Mouse (Mus musculus) urinary bladder, postnatal 4 days (tissue): ENCODE results near the gene Slc17a4.

Source experiments
- DNase-seq, 2 experiments: peaks; one replicate each; pipeline ENCODE4 v3.0.0; 2021 to 2022; ENCODE audit warnings: low spot score in 2 of 2

Slc17a4 gene

DNA sequence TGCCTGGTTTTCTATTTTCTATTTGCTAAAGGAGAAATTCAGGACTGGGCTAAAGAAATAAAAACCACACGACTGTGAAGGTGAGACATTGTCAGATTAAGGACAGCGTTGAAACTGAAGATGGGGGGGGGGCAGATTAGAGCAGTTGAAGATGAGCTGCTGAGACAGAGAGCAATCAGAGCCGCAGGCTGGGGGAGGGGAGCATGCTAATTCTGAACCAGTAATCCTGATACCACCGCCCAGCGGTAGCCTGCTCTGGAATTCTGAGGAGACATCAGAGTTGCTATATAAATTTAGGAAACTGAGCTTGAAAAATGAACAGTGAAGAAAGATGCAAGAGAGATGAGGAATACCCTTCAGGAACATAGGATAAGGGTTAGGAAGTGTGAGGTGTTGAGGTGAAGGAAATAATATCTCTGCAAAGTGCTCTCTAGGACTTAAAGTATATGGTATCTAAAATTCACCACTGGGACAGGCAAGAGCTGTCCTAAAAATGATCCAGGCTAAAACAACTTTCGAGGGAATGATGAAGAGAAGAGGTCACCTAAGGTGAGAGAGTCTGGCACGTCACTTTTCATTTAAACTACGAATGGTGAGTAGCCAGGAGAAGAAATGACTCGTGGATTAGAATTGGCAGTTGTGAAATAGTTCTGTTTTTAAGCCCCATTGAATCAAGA lies 22.1 kb downstream of the Slc17a4 start:
- DNase-seq: no peak

DNA sequence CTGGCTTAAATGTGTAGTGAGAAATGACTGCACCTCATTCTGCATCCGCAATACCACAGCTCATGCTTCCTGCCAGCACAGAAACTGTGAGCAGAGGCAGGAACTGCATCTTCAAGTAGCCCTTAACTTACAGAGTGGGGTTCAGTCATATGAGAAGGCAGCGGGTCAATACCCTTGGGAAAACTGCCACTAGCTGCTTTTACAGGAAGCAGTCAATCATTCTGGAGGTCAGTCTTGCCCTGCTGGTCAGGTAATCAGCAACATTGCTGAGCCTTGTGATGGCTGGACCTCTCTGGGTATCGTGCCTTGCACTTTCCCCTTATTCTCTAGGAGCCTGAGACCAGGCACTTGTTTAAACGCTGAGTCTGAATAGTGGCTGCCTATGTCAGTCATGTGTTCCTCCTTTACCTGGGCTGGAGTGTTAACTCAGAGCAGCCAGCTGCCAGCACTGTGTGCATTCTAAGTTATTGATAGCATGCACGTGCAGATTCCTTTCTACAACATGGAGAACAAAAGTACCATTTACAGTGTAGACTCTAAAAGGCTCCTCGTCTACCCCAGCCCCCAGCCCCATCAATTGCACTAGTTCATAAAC lies 25.7 kb downstream of the Slc17a4 start:
- DNase-seq: no peak

DNA sequence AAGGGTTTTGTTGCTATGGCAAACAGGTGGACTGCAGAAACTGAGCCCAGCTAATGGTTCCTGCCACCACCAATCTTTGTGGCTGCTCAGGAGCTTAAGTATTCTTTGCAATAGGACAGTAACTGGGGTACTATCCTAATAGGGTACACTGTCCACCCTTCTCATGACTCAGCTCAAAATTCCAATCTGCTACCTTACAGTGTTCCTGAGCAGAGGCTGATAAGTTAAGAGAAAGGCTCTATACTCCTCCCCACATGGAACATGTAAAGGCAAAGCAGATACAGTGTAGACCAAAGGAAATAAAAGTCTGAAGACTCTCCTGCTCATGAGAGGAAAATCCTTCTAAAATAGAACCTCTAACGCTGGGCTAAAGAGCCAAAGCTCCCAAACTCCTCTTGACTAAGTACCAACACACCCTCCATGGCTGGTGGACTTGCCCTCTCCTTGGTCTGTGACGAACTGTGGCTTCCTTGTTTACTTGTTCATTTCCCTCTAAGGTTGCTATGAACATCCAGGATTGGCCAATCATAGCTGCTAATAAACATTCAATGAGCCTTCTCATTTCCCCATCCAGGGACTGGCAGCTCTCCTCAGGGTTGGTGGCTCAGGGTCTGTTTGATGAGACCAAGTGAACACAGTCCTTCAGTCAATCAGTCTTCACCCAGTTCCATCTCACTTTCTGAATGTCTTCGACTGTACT lies 27.6 kb downstream of the Slc17a4 start:
- no peak for DNase-seq

DNA sequence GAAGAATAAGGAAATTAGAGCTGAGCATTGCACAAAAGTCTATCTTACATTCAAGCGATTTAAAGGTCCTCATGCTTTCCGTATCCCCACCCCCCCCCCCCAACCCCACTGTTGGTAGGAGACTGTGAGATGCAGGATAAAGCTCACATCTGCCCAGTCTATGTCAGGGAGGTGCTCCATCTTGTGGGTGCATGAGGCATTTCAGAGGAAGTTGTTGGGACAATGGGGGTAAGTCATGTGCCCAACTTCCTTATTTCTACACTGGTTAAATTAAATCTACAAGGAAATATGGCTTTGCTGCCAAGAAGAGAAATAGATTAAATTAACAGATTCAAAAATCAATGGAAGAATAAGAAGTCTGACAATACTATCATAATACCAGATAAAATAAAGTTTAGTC lies 29.3 kb downstream of the Slc17a4 start:
- DNase-seq: no peak

DNA sequence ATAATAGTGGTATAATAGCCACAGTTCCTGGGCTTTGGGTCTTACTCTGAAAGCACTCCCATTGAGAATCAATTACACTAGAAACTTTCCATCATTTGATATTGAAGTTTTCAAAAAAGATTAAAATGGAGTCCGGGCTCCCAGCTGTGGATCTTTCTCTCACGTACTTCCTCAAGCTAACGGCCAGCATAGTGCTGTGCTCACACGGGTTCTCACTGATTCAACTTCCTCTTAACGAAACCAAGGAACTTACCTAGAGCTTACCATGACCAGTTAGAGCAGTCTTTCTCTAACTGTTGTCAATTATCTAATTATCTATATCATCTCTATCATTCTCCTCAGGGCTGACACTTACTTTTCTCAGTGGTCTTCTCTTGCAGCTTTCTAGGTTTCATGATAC lies 35.2 kb downstream of the Slc17a4 start:
- DNase-seq: no peak

DNA sequence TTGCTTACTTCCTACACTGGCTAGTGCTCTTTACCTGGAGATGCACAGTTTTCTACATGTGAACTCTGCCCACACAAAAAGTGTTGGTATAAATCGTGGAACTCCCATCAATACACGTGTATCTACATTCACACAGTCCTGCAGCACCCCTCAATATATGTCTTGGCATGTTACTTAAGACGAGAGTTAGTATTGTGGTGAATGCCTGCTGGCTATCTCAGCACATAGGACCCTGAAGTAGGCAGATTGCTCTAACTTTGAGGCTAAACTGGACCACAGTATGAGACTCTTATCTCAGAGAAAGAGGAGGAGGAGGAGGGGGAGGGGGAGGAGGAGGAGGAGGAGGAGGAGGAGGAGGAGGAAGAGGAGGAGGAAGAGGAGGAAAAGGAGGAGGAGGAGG lies 35.7 kb downstream of the Slc17a4 start:
- no peak for DNase-seq

DNA sequence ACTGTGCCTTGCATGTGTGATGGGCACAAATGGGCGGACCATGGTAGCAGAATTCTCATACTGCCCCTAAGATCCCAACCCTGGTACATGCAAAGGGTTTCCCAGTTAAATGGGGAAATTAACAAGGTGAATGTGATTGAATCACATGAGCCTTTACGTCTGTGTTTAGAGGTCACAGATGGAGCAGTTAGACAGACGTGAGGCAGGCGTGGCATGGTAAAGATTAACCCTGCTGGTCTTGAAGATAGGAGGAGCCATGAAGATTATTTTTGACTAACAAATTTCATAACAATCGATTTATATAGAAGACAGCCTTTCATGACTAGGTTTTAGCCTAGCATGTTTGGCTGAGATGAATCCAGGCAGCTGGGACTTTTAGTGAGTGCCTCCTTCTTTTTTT lies 41.7 kb downstream of the Slc17a4 start:
- DNase-seq: no peak

DNA sequence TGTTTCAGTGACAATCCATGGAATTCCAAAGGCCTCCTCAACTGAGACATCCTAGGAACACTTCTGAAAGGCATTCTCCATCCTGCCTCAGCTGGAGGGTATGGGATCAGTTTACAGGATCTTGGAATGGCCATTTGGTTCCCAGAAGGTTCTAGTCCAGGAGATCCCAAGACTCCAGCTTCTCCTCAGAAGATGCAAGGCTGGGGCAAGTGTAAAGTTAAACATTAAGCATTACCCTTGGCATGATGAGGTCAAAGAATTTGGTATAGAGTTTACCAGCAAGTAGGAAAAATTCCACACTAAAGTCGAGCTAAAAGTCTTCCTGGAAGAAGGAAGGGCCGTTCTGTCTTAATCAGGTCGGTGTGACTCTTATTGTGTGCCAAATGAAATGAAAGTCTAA lies 44.8 kb downstream of the Slc17a4 start:
- no peak for DNase-seq

DNA sequence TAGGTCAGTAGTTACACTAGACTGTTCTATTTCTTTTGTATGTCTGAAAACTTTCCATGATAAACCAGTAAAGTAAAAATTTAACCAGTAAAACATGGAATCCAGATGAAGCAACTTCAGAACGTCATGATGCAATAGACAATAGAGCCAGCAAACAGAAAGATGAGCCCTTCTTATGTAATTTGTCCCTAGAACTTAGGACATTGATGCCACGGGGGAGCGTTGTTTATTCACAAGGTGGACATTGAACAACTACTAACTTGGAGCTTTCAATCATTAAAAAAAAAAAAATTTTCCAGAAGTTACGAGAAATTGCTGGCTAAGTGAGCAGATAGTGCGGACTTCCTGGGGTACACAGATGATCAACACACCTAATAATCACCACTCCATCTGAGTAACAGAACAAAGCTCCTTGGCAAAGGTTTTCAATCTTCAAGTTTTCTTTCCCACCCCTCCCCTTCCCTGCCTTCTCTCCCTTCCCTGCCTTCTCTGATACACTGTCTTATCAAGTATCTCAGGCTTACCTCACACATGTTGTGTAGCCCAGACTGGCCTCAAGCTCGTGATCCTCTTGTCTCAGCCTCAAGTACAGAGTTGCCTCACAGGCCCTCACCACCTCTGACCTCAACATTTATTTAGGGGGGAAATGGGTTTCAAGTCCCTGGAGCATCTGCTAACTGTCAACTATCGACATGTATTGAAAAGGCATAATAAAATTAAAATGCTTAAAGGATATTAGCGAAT lies 45.8 kb downstream of the Slc17a4 start:
- no peak for DNase-seq

DNA sequence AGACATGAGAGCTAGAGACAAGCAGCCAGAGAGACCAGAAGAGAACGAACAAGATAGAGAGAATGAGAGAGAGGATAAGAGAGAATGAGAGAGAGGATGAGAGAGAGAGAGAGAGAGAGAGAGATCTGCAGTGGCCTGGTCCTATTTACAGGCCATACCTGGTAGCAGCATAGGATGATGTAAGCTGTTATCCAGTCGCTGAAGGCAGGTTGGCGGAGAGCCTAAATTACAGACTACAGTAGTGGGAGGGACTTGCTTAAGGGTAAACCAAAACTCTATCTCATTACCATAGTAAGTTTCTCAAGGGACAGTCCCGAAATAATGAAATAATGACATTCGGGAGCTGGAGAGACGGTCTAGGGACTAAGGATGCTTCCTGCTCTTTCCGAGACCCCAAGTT lies 47.4 kb downstream of the Slc17a4 start, which contains the start of gene Slc17a1:
Gene Slc17a1, plus strand, starts transcription at position 346 of the 400 bp plus-strand sequence.
- no peak for DNase-seq

DNA sequence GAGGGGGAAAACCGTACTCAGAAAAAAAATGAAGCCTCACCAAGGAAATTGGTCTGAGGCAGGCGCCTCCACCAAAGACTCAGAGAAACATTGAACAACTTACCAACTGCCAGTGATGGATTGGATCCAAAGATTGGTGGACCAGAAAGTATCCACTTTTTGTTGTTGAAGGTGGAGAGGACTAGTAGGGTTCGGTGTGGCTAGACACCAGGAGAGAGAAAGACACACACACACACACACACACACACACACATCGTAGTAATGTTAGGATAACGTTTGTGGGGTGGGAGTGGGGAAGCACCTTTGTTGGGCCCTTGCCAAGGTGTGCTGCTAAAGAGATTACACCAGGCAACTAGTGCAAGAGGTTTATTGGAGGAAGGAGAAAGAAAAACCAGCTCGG lies 47.8 kb downstream of the Slc17a4 start:
- DNase-seq: no peak

DNA sequence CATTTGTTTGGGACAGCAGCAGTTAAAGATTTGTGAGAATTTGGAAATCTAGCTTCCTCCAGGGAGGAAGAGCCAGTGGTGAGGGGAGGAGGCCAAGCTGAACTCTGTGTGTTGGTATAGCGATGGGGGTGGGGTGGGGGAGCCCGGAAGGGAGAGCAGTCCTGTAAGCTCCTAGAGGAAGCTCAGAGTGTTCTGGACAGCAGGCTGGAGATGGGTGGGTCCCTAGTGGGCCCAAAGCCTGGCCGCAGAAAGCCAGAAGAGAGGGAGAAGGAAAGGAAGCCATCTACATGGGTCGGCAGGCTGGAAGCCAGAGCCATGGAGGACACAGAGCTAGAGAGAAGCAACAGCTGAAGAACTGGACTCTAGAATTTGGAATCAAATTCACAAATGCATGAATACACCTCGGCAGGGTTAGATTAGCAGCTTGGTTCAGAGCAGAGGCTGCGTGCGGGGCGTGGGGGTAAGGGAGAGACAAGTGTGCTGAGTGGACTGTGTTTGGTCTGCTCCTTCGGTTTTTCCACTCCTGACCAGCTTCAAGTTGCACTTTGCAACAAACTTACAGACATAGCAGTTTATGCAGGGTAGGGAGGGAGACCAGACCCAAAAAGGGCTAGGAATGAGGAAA lies 48.6 kb downstream of the Slc17a4 start:
- DNase-seq: no peak

DNA sequence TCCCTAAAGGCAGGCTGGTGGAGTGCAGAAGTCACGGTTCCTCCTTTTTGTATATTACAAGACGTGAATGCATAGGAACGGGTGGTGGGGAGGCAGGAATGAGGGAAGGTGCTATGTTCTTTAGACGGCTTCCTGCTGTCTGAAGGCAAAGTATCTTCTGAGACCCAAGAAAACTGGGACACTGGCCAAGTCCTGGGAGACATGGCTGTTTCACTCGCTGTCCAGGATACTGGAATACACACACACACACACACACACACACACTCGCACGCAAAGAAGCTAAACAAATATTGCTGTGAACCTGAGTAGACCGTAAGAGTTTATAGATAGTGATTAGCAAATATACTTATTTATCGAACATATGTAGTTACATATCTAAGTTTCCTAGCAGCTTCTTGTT lies 50.1 kb downstream of the Slc17a4 start:
- no peak for DNase-seq

DNA sequence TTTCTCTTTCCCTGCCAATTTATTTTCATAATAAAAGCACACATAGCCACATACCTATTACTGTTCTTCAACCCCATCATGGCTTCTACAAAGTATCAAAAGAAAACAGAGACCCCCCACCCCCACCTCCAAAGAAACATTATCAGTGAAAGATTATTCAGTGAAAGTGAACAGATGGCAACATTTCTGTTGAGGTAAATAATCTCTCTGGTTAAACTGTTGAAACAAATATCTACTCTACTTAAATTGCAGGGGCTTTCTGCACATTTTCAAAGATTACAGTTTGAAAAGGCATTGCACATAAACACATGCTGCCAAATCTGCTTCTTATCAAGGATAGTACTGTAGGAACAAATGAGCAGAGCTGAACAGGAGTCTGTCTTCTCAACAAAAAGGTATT lies 53.0 kb downstream of the Slc17a4 start:
- DNase-seq: no peak

DNA sequence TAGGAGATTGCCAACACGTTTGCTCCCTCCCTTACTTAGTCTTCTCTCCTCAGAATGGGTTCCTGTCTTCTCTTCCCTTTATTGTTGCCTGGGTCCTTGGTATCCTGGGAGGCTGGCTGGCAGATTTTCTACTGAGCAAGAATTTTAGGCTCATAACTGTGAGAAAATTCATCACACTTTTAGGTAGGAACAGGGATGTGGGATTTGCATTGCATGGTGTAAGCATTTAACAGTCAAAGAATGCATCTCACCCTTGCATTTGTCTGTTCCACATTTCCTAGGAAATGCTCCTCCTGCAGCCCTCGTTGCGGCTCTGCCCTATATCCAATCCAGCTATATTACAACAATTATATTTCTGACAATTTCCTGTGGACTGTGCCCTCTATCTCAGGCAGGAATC lies 58.4 kb downstream of the Slc17a4 start:
- no peak for DNase-seq

DNA sequence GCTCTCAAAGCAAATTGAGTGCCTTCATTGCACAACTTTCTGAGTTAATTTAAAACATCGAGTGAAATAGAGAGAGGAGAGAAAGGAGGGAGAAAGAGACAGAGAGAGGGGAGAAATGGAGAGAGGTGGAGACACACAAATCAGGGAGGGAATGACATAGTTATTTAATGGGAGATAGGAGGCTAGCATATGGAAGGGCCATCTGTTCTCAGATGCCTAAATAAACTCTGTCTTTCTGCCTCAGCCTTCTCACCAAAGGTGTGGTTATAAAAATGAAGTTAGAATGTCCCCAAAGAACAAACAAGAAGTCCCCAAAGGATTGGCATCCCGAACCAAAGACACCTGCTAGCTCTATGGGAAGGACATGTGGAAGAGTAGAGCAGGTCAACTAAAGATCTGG lies 65.5 kb downstream of the Slc17a4 start:
- DNase-seq: no peak
